In the genomic region with DNA sequence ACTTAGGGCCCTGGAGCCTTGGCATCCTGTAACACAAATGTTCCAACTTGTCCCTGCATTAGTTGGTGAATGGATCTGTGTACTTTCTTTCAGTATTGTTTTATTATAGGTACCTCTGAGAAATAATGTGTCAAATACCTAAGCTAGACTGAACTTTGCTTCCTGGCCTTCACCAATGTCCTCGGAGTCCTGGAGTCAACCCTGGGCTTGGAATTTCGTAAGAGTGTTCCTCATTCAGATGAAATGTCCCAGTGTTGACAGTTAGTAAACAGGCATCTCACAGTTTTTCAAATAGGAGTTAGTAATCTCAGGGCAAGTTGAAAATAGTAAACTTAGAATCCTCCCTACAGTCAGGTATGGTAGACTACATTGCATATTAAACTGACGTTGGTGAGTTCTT, we compare ENCODE assay signal across 40 mouse cellular contexts. TPM values are rescaled to one million over a fixed set of nuclear protein-coding genes. Genes with fewer than 3 reads are reported as not detected.
"Had no signal": no experiment of that assay in that cellular context is flagged by ENCODE, and none has a peak within 500 bp of the region (broad histone marks: within the 10 kb centered on the region; RNA-seq: fewer than 3 reads in every experiment).

No protein-coding gene starts in this region.

- H3K27ac ChIP-seq: heart, adult 2 months; heart, embryonic 13.5 days; heart, embryonic 15.5 days; hindbrain, embryonic 13.5 days; hindbrain, embryonic 15.5 days; hindbrain, postnatal 0 days; limb, embryonic 13.5 days; limb, embryonic 15.5 days; liver, embryonic 12.5 days; liver, embryonic 14.5 days had no signal

- H3K27me3 ChIP-seq: heart, embryonic 13.5 days; heart, embryonic 15.5 days; hindbrain, embryonic 13.5 days; hindbrain, embryonic 15.5 days; limb, embryonic 13.5 days; limb, embryonic 15.5 days; liver, embryonic 12.5 days had no signal

- ATAC-seq: forebrain, postnatal 0 days; hindbrain, postnatal 0 days; intestine, embryonic 16.5 days; liver, embryonic 12.5 days had no signal

- H3K36me3 ChIP-seq: heart, embryonic 13.5 days; heart, embryonic 15.5 days; hindbrain, embryonic 13.5 days; hindbrain, embryonic 15.5 days; limb, embryonic 13.5 days; limb, embryonic 15.5 days; liver, embryonic 12.5 days had no signal

- H3K4me3 ChIP-seq: heart, adult 2 months; heart, embryonic 13.5 days; heart, embryonic 15.5 days; hindbrain, embryonic 13.5 days; hindbrain, embryonic 15.5 days; limb, embryonic 13.5 days; limb, embryonic 15.5 days; liver, embryonic 12.5 days had no signal

- H3K4me2 ChIP-seq: heart, embryonic 11.5 days; heart, embryonic 13.5 days; heart, embryonic 15.5 days; hindbrain, embryonic 13.5 days; hindbrain, embryonic 15.5 days; limb, embryonic 13.5 days; limb, embryonic 15.5 days; liver, embryonic 12.5 days had no signal

- H3K9me3 ChIP-seq: heart, embryonic 13.5 days; heart, embryonic 15.5 days; hindbrain, embryonic 15.5 days; limb, embryonic 13.5 days; limb, embryonic 15.5 days; liver, embryonic 12.5 days had no signal

- H3K4me1 ChIP-seq: heart, embryonic 13.5 days; heart, embryonic 15.5 days; hindbrain, embryonic 13.5 days; hindbrain, embryonic 15.5 days; limb, embryonic 13.5 days; limb, embryonic 15.5 days; liver, embryonic 12.5 days had no signal

- H3K9ac ChIP-seq: forebrain, postnatal 0 days; heart, embryonic 13.5 days; heart, embryonic 15.5 days; hindbrain, embryonic 13.5 days; hindbrain, embryonic 15.5 days; limb, embryonic 13.5 days; limb, embryonic 15.5 days; liver, embryonic 12.5 days; liver, embryonic 14.5 days had no signal

- DNase-seq: forebrain, postnatal 0 days; gastrocnemius, postnatal 14 days; gastrocnemius, postnatal 36 days; heart, adult 11 months; heart, adult 2 months; heart, postnatal 14 days; heart, postnatal 36 days; kidney, adult 18-20 months; kidney, postnatal 14 days; layer of hippocampus, adult 9-11 months; layer of hippocampus, postnatal 36 days; left cerebral cortex, postnatal 4 days had no signal

RNA-seq across cellular contexts. Expression of gene Ugt2b37, which starts 1.2 kb away (rescaled TPM):
- total RNA-seq: forebrain, postnatal 0 days; gastrocnemius, adult 18-20 months; gastrocnemius, adult 8-10 months; gastrocnemius, postnatal 14 days; gastrocnemius, postnatal 36 days; heart, adult 2 months; heart, postnatal 14 days; heart, postnatal 36 days; hematopoietic stem cell, adult 5-6 weeks; hindbrain, postnatal 0 days; layer of hippocampus, adult 18-20 months; layer of hippocampus, adult 8-10 months; layer of hippocampus, postnatal 14 days; layer of hippocampus, postnatal 36 days; left cerebral cortex, adult 18-20 months; left cerebral cortex, adult 8-10 months; left cerebral cortex, postnatal 10 days; left cerebral cortex, postnatal 25 days; left cerebral cortex, postnatal 4 days had no signal
- polyA plus RNA-seq: forebrain, postnatal 0 days; gonadal fat pad, adult 2 months; heart, adult 2 months; heart, embryonic 11.5 days; heart, embryonic 13.5 days; heart, embryonic 15.5 days; heart, postnatal 0 days; hindbrain, embryonic 11.5 days; hindbrain, embryonic 13.5 days; hindbrain, embryonic 15.5 days; hindbrain, postnatal 0 days; intestine, embryonic 14.5 days; intestine, embryonic 16.5 days; large intestine, adult 2 months; limb, embryonic 11.5 days; limb, embryonic 13.5 days; limb, embryonic 15.5 days; liver, embryonic 12.5 days; liver, embryonic 14.5 days; liver, embryonic 16.5 days had no signal
